Mouse (Mus musculus): Measurements from ENCODE around the gene Rxrb.
A peak's percentile ranks its signal among the peaks of the same experiment; 100 is the strongest.

The Rxrb gene

DNA sequence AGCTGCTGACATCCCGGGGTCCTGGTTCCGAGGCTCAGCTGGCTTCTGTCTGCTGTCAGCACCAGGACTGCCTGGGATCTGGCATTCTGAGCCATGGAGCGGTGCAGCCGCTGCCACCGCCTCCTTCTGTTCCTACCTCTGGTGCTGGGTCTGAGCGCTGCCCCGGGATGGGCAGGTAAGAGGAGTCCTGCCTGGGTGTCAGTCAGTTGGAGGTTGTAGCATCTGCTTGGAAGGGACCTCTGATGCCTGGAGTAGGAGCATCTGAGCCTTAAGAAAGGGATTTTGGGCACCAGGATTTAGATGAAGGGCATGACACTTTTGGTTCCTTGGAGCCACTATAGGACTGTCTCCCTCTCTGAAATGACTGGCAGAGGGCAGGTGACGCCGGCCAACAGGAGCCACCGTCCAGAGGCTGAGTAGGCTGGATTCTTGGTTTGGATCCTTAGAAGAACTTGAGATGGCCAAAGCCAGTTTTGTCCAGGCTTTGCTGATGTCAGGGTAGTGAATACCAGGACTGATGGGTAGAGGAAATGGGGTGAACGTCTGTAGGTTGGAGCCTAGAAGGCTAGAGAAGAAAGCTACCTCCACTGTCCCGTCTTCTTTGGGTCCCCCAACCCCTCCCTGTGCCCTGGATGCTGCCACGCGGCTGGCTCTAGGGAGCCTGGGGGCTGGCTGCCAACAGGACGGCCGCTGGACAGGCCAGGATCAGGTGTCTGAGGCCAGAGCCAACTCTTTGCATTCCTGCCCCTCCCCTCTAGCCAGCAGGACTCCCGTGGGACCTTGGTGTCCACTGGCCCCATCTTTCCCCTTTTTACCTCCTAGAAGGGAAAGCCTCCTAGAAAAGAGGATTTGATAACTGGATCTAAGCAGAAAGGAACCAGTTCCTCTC is 8.2 kb downstream of the Rxrb start:
- DNase-seq (ENCODE audit: extremely low spot score, low spot score), result no peak

- DNase-seq (ENCODE audit: extremely low spot score, low spot score), result no peak
These were observed 14.3 kb downstream of the Rxrb start for GRCm38 (mm10) chr17:34045941-34046340.

DNA sequence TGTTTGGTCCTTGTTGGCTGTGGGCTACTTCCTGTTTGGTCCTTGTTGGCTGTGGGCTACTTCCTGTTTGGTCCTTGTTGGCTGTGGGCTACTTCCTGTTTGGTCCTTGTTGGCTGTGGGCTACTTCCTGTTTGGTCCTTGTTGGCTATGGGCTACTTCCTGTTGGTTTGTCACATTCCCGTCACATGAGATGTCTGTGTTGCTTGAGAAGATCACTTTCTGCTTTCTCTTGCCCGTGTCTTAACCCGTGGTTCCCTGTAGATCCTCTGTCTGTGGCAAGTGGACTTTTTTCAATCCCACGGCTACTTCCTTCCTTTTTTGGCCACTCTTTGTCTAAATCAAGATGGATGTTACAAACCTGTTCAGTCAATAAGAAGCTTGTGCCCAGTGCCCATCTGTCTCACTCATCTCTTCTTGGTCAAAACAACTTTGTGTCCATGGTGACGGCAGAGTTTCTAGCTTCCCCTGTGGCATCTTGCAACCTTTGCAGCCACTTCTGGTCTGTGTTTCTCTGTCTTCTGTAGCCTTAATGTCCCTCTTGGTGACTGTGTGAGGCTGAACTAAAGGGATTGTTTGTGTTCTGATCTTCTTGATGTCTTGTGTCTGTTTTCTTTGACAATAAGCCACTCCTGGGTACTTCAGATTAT is 15.9 kb downstream of the Rxrb start:
- DNase-seq (ENCODE audit: extremely low spot score, low spot score), result no peak

DNA sequence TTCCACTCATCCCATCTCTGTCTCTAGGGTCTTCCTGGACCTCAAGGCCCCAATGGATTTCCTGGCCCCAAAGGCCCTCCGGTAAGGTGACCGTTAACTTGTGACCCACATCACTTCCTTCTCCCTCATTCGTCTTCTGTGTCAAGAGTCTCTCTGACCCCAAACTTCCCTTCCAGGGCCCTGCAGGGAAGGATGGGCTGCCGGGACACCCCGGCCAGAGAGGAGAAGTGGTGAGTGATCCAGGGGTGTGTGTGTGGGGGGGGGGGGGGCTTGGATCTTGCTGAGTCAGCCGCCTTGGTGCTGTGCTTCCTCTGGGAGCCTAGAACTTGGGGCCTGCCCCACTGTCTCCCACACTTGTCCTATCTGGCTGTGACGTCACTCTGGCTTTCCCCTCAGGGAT is 25.6 kb downstream of the Rxrb start:
- no peak for DNase-seq (ENCODE audit: extremely low spot score, low spot score)

- DNase-seq (ENCODE audit: extremely low spot score, low spot score), result no peak
These were observed 37.3 kb downstream of the Rxrb start for GRCm38 (mm10) chr17:34068864-34069263.

DNA sequence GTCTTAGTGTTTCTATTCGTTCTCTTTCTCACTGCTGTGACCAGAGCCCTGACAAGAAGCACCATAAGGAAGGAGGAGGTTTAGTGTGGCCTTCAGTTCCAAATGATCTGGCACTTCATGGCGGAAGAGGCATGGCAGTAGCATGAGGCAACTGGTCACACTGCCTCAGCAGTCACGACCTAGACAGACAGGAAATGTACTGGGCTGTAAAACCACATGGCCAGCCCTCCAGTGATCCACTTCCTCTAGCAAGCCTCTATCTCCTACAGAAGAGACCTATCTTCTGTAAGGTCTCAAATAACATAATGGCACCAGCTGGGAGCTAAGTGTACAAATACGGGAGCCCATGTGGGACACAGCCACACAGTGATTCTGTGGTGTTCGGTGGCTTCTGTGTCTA is 40.5 kb downstream of the Rxrb start:
- no peak for DNase-seq (ENCODE audit: extremely low spot score, low spot score)

- peak; percentile 45 for DNase-seq (ENCODE audit: extremely low spot score, low spot score)
These were observed 43.7 kb downstream of the Rxrb start for GRCm38 (mm10) chr17:34075271-34075670.

GRCm38 (mm10) chr17:34077549-34077948 is 45.9 kb downstream of the Rxrb start:
- peak; percentile 82 for DNase-seq (ENCODE audit: extremely low spot score, low spot score)

GRCm38 (mm10) chr17:34078148-34078547 is 46.5 kb downstream of the Rxrb start:
- DNase-seq (ENCODE audit: extremely low spot score, low spot score), result no peak

- DNase-seq (ENCODE audit: extremely low spot score, low spot score), result no peak
These were observed 47.4 kb downstream of the Rxrb start for GRCm38 (mm10) chr17:34079002-34079401.

DNA sequence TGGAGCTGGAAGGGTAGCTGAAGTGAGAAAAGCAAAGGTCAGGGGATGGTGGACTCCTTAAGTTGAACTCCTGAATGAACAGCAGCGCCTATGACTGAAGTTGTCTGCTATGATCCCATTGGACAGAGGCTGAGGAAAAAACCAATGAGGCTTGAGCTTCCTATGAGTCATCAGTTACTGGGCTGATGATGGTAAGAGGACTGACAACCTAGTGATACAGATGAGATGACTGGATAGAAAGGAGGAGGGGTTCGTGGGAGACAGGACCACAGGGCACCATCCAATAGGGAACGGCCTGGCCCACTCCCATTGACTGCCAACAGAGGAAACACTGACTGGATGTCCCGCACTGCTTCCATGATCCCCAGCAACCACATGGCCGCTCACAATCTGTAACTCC is 48.0 kb downstream of the Rxrb start:
- DNase-seq (ENCODE audit: extremely low spot score, low spot score), result no peak

DNA sequence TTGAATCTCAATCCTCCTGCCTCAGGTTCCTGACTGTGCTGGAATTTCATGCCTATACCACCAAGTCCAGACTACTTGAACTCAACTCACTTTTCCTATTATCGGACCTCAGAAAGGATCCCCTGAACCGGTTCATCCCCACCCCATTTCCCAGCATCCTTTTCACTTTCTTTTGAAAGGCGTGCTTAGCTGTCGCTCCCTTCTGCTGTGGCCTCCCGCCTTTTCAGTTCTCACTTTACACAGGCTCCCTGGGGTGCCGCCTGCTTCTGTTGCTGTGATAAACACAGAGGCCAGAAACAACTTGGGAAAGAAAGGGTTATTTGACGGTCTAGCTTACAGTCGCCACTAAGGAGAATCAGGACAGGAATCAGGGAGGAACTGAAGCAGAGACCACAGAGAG is 51.5 kb downstream of the Rxrb start:
- DNase-seq (ENCODE audit: extremely low spot score, low spot score), result no peak

GRCm38 (mm10) chr17:34087386-34087785 is 55.8 kb downstream of the Rxrb start:
- no peak for DNase-seq (ENCODE audit: extremely low spot score, low spot score)

All from neural tube, embryonic 10.5 days (tissue).